Mouse (Mus musculus) embryonic facial prominence, embryonic 13.5 days (tissue): ENCODE results near the gene Hoxa5. TPM values are rescaled to one million over a fixed set of nuclear protein-coding genes. Genes with fewer than 3 reads are reported as not detected.

Experiments
- ATAC-seq: fragments of 200-750 bp; cut with Nextera tagmentation; 2 replicates; pipeline ENCODE4 v1.8.0; 2017; ENCODE audit warnings: low read depth; ENCODE audit not compliant: insufficient number of reproducible peaks, insufficient read depth, low FRiP score, low TSS enrichment
- H3K27ac ChIP-seq: fragments of 300-500 bp; sonication (generic); 2 replicates; pipeline ENCODE4 v1.5.1; 2015; ENCODE audit warnings: moderate library complexity, mild to moderate bottlenecking, inconsistent platforms
- H3K27me3 ChIP-seq: fragments of 300-500 bp; sonication (generic); 2 replicates; pipeline ENCODE4 v1.6.1; 2015; ENCODE audit warnings: mild to moderate bottlenecking, inconsistent platforms
- H3K36me3 ChIP-seq: fragments of 300-500 bp; sonication (generic); 2 replicates; pipeline ENCODE4 v1.6.1; 2015; ENCODE audit warnings: mild to moderate bottlenecking, inconsistent platforms
- H3K4me1 ChIP-seq: fragments of 300-500 bp; sonication (generic); 2 replicates; pipeline ENCODE4 v1.6.1; 2015; ENCODE audit warnings: inconsistent platforms
- H3K4me2 ChIP-seq: fragments of 300-500 bp; sonication (generic); 2 replicates; pipeline ENCODE4 v1.6.1; 2015; ENCODE audit warnings: moderate library complexity, mild to moderate bottlenecking, inconsistent platforms
- H3K4me3 ChIP-seq: fragments of 300-500 bp; sonication (generic); 2 replicates; pipeline ENCODE4 v1.5.1; 2015; ENCODE audit warnings: mild to moderate bottlenecking, inconsistent platforms
- H3K9ac ChIP-seq: fragments of 300-500 bp; sonication (generic); 2 replicates; pipeline ENCODE4 v1.6.1; 2015; ENCODE audit warnings: mild to moderate bottlenecking, inconsistent platforms
- H3K9me3 ChIP-seq: fragments of 300-500 bp; sonication (generic); 2 replicates; pipeline ENCODE4 v1.6.1; 2016; ENCODE audit warnings: inconsistent platforms
- WGBS: fragments of 180-500 bp; shearing (Covaris S2); methylation state at CpG from one replicate; pipeline ENCODE4 v1.1.7; 2015; ENCODE audit warnings: mixed read lengths; 5-methylcytosine and 5-hydroxymethylcytosine counted together
- polyA plus RNA-seq: library from polyadenylated mRNA; unstranded; fragments of >200 nt; fragmentation: Nextera tagmentation; extraction: Ambion mirVana; gene quantifications from 2 replicates; pipeline ENCODE4 v1.2.1, GENCODE M21; 2015

The Hoxa5 gene
- polyA plus RNA-seq, 1 experiment from 2014 or later = 4.8 TPM

DNA sequence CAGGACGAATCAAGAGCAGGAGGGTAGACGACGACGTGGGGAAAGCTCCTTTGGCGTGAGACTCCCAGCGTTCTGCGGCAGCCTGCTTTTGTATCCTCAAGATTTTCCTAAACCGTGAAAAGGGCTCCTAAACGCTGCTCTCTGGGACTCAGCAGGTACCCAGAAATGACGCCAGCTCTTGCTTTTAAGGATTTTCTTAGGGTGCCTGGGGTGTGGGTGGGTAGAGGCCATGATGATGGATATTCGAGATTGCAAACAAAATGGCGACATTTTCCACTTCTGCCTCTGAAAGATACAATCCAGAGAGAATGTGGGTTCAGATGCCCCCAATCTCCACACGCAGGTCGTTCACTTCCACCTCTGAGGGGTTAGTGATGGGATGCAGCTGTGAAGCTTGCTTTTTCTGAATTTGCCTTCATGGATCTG lies 36.6 kb downstream of the Hoxa5 start:
- peaks cover 11% of the 10 kb centered on the region for H3K4me1 ChIP-seq
- 3% methylated on average over 14 of the region's 14 CpGs for WGBS
- no peak overlapping the region for H3K4me3 ChIP-seq
- no peaks in the 10 kb centered on the region for H3K36me3 ChIP-seq
- no peak for ATAC-seq
- H3K27ac ChIP-seq = no peak overlapping the region
- H3K9ac ChIP-seq = no peak overlapping the region
- H3K4me2 ChIP-seq = no peak overlapping the region
- H3K9me3 ChIP-seq = no peaks in the 10 kb centered on the region
- peaks cover 99% of the 10 kb centered on the region for H3K27me3 ChIP-seq

GRCm38 (mm10) chr6:52167176-52167575 lies 37.2 kb downstream of the Hoxa5 start:
- Histone ChIP-seq H3K4me1 (peaks cover 5% of the 10 kb centered on the region; the same call in 1 of the 2 replicates), H3K36me3 (no peaks in the 10 kb centered on the region), H3K27me3 (peaks cover 98% of the 10 kb centered on the region), H3K9ac (no peak overlapping the region), H3K27ac (no peak overlapping the region), H3K4me3 (no peak overlapping the region), H3K4me2 (no peak overlapping the region), H3K9me3 (no peaks in the 10 kb centered on the region)
- WGBS = 4% methylated on average over 1 of the region's 1 CpGs
- ATAC-seq = no peak

GRCm38 (mm10) chr6:52166431-52167077 lies 37.8 kb downstream of the Hoxa5 start:
- Histone ChIP-seq H3K9ac (no peak overlapping the region), H3K4me2 (no peak overlapping the region), H3K4me3 (no peak overlapping the region), H3K9me3 (no peaks in the 10 kb centered on the region), H3K27ac (no peak overlapping the region), H3K27me3 (peaks cover 98% of the 10 kb centered on the region), H3K36me3 (no peaks in the 10 kb centered on the region), H3K4me1 (peaks cover 5% of the 10 kb centered on the region; the same call in 1 of the 2 replicates)
- ATAC-seq = no peak
- 3% methylated on average over 4 of the region's 4 CpGs for WGBS

- Histone ChIP-seq H3K9me3 (no peaks in the 10 kb centered on the region), H3K4me2 (no peak overlapping the region), H3K27me3 (peaks cover 97% of the 10 kb centered on the region), H3K36me3 (no peaks in the 10 kb centered on the region), H3K4me3 (no peak overlapping the region), H3K9ac (no peak overlapping the region), H3K27ac (no peak overlapping the region), H3K4me1 (peaks cover 5% of the 10 kb centered on the region; the same call in 1 of the 2 replicates)
- WGBS = under 1% methylated on average over 28 of the region's 28 CpGs
- ATAC-seq = no peak
These were observed 38.7 kb downstream of the Hoxa5 start for GRCm38 (mm10) chr6:52165441-52166370.

DNA sequence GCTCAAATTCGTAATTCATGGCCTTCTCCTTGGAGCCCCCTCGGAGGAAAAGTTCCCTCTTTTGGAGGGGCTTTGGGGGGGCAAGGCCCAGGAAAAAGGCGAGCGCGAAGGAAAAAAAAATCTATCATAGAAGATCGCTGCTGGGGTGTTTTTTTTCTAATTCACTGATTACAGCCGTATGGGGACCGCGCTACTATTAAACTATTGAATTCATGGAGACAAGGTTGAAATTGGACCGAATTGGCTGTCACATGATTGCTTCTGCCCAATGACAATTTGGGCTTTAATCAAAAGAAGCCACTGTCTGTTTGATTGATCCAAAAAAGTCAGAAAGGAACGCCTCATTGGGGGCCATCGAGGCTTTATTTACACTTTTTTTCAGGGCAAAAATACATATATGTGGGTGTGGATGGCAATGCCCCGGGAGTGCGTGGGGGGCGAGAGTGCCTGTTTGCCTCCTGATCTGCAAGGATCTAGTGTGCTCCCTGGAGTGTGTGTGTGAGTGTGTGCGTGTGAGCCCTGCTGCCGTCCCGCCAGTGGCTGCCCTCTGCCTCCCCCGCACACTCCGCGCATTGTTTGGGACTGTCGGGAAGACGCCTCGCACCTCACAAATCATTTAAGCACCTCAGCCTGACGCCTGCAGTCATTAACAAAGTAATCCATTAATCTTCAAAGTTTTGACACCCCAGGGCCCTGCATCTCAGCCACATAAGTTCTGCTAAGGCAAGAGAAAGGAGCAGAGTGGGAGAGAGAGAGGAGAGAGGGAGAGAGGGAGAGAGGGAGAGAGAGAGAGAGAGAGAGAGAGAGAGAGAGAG lies 39.6 kb downstream of the Hoxa5 start, which contains the start of gene Hoxa2:
Gene Hoxa2, minus strand, starts transcription at position 206 of the 815 bp plus-strand sequence.
- H3K27me3 ChIP-seq = peaks cover 97% of the 10 kb centered on the region
- no peak for ATAC-seq
- no peak within 1 kb of the TSS for H3K9ac ChIP-seq

DNA sequence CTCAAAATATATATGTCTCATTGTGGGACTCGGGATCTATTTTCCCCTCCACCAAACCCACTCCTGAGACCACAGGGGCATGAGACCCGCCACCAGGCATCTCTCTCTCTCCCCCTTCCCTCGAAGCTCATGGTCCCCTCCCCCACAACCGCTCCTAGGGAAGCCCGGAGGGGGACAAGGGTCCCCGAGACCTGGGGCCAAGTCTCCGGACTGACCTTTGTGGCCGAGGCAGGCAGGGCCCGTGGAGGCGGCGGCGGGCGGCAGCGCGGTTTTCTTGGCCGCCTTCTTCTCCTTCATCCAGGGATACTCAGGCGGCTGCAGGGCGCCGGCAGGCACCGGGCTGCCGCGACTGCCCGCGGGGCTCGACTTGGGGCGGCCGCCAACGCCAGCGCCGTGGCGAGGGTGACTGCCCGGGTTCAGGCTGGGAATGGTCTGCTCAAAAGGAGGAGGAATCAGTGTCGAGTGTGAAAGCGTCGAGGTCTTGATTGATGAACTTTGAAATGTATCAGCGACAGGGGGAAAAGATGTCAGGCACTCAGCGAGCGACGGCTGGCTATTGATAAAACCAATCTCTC lies 40.2 kb downstream of the Hoxa5 start:
- no peak for ATAC-seq
- H3K27ac ChIP-seq = no peak overlapping the region

More for the DNA sequence above, 39.6 kb downstream of the Hoxa5 start, which contains the start of gene Hoxa2:
- H3K36me3 ChIP-seq = no peaks in the 10 kb centered on the region
- under 1% methylated on average over 25 of the region's 25 CpGs for WGBS
- H3K9me3 ChIP-seq = no peaks in the 10 kb centered on the region
- no peak within 1 kb of the TSS for H3K27ac ChIP-seq
- no peak within 1 kb of the TSS for H3K4me2 ChIP-seq
- 0 out of 2 replicates have a peak, but pooled peaks cover 2% of the 10 kb centered on the region for H3K4me1 ChIP-seq
- no peak within 1 kb of the TSS for H3K4me3 ChIP-seq

GRCm38 (mm10) chr6:52163366-52164031 lies 40.9 kb downstream of the Hoxa5 start:
- 1% methylated on average over 17 of the region's 17 CpGs for WGBS
- H3K27ac ChIP-seq = no peak overlapping the region
- H3K27me3 ChIP-seq = peaks cover 98% of the 10 kb centered on the region
- H3K4me2 ChIP-seq = peak overlapping the region; percentile 5; the same call in 1 of the 2 replicates
- no peak for ATAC-seq
- peak overlapping the region; percentile 10; the same call in 1 of the 2 replicates for H3K4me3 ChIP-seq
- H3K4me1 ChIP-seq = peaks cover 8% of the 10 kb centered on the region
- no peak overlapping the region for H3K9ac ChIP-seq
- no peaks in the 10 kb centered on the region for H3K36me3 ChIP-seq
- H3K9me3 ChIP-seq = no peaks in the 10 kb centered on the region

More for the DNA sequence above, 40.2 kb downstream of the Hoxa5 start:
- Histone ChIP-seq H3K27me3 (peaks cover 98% of the 10 kb centered on the region), H3K9me3 (no peaks in the 10 kb centered on the region), H3K36me3 (no peaks in the 10 kb centered on the region), H3K9ac (no peak overlapping the region), H3K4me1 (peaks cover 4% of the 10 kb centered on the region), H3K4me2 (no peak overlapping the region), H3K4me3 (no peak overlapping the region)
- under 1% methylated on average over 39 of the region's 39 CpGs for WGBS

DNA sequence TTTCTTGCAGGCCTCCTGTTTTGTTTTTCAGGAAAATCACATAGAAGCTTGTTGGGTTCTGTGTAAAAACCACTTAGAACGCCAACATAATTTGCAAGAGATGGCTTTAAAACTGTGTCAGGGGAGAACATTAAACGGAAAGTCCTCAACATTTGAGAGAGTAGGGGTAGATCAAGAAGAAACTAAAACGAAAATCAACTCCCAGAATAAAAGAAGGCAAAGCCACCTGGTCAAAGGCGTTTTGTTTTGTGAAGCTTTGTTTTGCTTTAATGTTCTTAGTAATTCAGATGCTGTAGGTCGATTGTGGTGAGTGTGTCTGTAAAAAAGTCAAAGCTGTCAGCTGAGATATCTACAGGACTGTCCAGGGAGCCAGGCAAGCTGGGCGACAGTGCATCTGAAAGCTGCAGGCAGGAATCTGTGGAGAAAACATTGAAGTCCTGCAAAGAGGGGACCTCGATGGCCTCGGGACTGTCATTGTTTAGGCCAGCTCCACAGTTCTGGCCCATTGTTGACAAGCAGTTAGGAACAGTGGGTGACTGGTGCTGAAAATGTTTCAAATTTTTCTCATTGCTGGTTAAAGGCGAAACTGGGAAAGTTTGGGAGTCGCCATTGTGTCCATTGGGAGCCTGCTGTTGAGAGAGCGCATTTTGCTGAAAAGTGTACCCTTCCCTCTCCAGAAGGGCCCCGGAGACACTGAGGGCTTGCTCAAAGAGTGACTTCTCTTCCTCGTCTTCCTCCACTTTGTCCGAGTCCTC lies 41.6 kb downstream of the Hoxa5 start:
- Histone ChIP-seq H3K9me3 (no peaks in the 10 kb centered on the region), H3K4me2 (peak overlapping the region; percentile 5; the same call in 1 of the 2 replicates), H3K4me1 (peaks cover 15% of the 10 kb centered on the region), H3K9ac (no peak overlapping the region), H3K27me3 (peaks cover 98% of the 10 kb centered on the region), H3K36me3 (no peaks in the 10 kb centered on the region), H3K4me3 (peak overlapping the region; percentile 10; the same call in 1 of the 2 replicates), H3K27ac (no peak overlapping the region)
- no peak for ATAC-seq
- WGBS = 3% methylated on average over 14 of the region's 14 CpGs

DNA sequence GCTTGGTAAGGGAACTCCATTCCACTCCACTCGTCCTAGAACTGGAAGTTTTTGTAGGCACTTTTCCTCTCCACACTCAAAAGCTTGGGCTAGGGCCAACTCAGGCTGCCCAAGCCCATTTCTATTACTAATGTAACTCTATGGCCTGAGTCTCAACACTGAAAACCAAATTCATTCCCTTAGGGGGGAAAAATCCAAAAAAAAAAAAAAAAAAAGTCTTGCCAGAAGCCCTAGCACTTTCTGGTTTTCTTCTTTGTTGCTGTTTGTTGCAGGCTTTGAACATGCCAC lies 42.4 kb downstream of the Hoxa5 start:
- WGBS = 7% methylated on average over 1 of the region's 1 CpGs
- H3K36me3 ChIP-seq = no peaks in the 10 kb centered on the region
- no peaks in the 10 kb centered on the region for H3K9me3 ChIP-seq
- H3K4me3 ChIP-seq = no peak overlapping the region
- no peak overlapping the region for H3K9ac ChIP-seq
- H3K27me3 ChIP-seq = peaks cover 98% of the 10 kb centered on the region
- peaks cover 15% of the 10 kb centered on the region for H3K4me1 ChIP-seq
- H3K4me2 ChIP-seq = no peak overlapping the region
- H3K27ac ChIP-seq = no peak overlapping the region
- ATAC-seq = no peak
